Mouse (Mus musculus) MEL-GATA-1-ER (cell line): Measurements from ENCODE around the gene Mcur1.

Source experiments
- DNase-seq: peaks from one replicate; pipeline ENCODE4 v3.0.0-alpha.2; 2012; ENCODE audit warnings: low read depth; ENCODE audit errors: extremely low read depth

Mcur1 gene

DNA sequence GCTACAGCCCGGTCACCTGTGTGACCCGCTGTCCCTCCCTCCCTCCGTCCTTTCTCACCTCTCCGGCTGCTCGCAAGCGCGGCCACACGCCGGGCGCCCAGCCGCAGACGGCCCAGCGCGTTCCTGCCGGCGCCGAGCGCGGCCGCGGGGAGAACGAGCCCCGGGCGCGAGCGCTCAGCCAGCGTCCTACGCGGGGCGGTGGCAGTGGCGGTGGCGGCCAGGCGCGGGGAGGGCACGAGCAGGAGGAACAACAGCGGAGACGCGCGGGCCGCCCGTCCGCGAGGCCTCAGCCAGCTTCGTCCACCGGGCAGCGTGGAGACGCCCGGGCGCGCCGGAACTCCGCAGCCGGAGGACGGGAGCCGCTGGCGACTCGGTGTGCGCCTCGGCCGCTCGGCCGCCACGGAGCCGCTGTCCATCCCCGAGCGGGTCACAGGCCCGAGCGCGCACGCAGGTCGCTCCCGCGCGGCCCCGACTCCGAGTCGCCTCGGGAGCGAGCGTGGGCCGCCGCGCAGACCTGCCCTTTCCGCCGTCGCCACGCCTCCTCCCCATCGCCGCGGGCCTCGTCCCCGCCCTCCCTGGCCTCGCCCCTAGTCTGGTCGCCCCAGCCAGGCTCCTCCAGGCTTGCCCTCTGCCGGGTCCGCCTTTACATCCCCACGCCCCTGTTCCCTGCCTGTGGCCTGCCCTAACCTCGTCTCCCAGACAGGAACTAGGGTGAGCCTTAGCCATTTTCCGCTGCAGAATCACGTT lies at the start of gene Mcur1:
Gene Mcur1 (minus strand): TSS at position 481 of the 747 bp plus-strand sequence.
- peak; percentile 80 for DNase-seq

DNA sequence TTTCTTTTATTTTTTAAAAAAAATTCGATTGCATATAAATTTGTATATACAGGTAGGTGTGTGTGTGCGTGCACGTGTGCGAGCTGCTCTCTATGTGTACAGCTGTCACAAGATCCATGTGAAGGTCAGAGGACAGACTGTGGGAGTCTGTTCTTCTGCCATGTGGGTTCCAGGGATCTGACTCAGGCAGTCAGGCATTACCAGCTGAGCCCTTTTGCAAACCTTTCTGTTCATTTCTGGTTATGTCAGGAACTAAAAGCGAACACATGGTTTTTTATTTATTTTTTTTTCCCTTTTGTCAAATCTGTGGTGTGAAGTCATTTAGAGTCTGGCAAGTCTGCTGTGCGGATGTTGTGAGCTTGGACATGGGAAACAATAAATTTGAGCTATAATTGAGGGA lies 48.9 kb upstream of the Mcur1 start:
- DNase-seq = no peak

DNA sequence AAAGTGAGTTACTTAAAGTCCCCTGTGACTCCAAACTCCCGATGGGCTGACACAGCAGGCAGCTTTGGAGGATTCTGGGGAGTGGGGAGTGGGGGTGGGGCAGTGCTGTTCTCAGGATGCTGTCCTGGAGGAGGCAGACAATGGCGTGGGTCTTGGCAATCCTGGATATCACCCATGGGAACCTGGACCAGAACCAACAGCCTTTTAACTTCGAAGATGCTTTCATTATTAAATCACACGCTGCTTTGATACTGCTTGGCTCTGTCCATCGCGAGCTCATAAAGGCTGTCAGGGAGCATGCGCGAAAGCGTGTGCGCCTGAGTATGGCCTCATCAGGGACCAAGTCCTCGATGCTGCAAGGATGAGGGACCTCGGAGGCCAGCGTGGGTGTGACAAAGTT lies 43.1 kb upstream of the Mcur1 start:
- no peak for DNase-seq

DNA sequence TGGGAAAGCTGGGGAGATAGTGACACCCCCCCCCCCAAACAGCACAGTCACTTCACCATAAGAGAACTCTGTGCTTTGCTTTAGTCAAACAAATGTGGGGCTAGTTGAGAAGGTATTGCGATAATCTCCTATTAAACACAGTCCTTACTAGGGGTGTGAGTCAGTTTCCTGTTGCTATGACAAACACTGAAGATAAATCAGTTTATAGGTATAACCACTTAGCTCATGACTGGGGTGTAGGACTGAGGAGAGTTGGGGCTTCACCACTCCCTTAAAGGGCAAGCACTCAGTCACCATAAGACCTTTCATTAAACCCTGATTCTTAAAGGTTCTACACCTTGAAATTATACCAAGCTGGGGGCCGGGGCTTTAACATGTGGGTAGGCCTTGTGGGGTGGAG lies 42.4 kb upstream of the Mcur1 start:
- no peak for DNase-seq

DNA sequence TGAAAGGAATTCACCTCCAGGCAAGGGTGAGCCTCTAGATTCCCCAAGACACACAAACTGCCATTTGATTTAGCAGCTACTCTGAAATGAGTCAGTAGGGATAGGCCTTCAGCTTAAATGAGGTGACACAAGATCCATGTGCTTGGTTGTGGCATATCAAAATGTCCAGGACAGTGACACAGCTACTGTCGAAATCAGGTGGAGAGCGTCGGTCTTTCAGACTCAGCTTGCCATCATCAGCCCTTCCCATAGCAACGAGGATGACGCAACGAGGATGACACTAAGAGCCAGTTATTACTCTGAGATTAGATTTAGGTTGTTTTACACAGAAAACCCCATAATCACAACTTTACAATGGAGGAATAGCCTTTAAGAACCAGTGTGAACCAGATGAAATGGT lies 41.0 kb upstream of the Mcur1 start:
- DNase-seq = no peak

DNA sequence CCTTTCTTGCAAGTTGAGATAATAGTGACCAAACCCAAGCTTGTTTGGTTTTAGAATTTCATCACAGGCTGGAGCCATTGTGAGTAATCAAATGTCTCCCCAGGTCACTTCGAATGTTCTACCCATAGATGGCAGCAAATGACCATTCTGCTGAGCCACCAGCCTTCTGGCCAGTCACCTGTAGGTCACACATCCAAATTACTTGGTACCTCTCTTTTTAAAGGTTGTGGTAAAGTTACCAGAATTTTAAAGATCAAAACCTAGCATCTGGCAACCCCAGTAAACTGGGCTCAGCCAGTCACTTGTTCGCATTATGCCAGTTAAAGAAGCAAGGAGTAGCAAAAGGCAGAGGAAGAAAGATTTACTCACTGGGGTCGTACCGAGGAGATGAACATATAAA lies 35.9 kb upstream of the Mcur1 start:
- peak; percentile 3 for DNase-seq

DNA sequence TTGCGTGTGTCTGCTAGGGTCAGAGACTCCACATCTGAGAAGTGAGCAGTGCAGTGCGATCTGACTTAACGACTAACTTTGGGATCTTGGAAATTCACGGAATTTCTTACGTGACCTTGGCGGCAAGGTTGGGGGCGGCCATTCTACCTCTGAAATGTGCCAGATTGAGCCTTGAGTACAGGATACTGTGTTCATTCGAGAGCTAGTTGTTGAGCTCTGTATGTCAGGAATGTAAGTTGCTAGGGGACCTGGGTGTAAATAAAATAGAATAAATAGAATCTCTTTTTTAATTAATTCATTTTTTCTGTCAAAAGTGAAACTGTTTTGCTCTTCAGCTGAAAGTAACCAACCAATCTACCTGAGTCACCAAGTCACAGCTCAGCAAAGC lies 32.7 kb upstream of the Mcur1 start:
- DNase-seq = no peak

DNA sequence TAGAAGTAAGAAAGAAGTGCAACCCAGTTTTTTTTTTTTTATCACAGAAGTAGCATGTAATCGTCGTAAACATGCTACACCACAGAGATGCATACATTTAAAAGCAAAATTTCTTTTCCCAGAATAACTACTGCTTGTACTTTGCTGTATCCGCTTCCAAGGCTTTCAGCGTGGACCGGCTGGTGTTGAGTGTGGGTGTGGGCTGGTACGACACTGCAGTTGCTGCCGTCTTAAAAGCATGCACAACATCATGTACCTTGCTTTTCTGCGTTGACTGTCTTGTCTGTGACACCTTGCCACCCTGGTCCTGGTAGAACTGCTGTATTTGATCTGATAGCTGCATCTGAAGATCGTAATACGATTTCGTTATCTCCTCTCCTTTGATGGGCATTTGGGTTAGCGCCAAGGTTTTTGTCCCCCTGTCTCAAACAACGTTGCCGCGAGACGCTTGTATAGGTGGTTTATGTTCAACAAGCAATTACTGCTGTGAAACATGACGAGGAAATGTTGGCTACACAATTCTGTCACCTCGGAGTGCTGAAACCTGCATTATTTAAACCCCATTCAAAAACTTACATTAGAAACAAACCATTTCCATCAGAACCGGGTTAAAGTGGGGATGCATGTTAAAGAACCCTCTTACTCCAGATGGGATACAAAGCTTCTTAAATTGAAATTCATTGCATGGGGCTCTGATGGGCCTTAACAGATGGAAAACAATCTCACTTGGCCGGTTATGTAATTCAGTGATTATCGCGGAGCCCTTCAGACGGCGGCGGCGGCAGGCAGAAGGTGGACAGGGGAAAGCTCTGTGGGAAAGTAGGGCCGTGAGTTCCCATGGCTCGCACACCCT lies 32.1 kb upstream of the Mcur1 start:
- DNase-seq = no peak

DNA sequence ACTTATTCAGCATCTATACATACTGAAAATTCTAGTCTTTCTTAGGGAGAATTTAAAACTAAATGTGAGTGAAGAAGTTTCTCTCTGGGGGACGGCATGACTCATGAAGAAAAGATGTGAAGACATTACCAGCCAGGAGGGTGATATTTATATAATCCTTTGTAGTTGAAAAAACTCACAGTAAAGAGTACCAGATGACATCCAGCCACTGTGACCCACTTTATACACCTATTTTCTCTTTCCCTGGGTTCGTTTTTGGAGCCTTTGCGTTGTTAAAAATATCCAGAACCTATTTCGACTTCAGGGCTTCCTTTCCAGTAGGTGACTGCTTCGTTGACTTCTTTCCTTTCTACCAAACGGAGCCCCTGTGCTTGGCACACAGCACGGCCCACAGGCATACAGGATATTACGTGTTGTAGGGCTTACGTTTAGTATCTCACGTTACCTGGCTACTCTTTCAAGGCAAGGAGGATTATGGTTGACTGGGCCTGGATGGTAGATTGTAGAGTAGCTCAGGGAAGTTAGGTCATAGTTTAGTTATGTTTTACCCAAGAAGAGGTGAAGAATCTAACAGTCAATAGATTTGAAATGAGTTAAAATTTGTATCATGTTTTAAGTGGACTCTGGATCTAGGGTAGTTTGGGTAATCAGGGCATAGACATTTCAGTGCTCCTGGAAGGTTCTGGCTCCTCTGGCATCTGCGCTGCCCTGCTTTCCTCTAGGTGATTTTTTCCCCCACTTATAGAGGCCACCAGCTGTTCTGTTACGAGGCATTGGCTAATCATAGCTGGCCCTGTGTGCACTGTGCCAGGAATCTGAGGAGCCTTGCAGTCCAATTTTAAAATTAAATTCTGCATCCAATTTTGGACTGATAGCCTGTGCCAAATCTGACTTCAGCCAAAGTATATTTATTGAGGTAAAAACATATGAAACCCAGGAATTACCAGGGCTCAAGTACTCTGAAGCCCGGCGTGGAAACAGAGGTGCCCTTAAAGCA lies 28.2 kb upstream of the Mcur1 start:
- no peak for DNase-seq

DNA sequence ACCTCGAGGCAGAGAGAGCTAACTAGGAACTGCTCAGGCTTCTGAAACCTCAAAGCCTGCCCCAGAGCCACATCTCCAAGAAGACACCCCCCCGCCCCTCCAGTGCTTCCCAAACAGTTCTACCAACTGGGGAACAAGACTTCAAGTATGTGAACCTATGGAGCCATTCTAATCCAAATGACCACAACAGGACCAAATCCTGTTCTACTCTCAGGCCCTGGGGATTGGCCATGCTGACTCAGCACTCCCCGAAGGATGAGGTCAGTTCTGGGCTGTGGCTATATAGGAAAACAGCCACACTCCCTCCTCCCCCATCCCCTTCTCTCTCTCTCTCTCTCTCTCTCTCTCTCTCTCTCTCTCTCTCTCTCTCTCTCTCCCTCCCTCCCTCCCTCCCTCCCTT lies 27.0 kb upstream of the Mcur1 start:
- DNase-seq = no peak

DNA sequence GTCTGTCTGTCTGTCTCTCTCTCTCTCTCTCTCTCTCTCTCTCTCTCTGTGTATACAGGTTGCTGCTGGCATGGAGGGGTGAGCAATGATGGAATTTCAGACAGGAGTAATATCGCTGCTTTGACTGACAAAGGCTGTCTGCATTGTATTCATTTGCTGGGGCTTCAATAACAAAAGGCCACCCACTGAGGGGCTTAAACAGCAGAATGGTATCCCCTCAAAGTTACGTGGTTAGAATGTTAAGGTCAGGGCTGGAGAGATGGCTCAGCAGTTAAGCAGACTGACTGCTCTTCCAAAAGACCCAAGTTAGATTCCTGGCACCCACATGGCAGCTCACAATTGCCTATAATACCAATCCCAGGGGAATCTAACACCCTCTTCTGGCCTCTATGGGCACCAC lies 25.3 kb upstream of the Mcur1 start:
- no peak for DNase-seq

DNA sequence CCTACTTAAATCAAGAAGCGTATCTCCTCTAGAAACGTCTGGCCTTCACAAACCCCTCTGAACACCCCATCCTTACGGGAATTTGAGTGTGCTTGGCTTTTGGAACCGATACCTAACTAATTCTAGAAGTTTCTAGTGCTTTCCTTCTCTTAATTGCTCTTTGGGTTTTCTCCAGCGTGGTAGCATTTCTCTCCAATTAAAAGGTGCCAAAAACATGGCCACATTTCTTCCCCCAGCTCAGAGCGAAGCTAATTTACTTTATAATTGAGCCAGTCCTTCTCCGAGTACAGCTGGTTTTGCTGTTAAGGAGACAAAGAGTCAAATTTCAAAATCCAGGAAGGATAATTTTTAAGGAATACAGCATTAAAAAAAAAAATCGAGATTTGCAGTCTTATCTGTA lies 23.5 kb upstream of the Mcur1 start:
- no peak for DNase-seq

DNA sequence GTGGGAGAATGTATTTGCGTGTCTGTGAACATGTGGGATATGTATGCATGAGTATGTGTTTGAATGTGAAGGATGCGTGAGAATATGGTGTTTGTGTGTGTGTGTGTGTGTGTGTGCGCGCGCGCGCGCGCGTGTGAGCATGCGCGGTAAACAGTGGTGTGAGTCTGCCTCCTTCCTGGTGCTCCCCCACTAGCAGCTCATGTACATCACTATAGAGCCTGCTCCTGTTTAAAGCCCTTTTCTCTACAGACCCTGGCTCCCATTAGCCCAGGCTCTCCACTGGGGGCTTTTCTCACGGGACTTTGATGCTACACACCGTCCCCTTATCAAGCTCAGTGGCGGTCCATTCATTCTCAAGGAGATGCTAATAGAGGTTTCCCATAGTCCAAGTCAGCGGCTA lies 23.0 kb upstream of the Mcur1 start:
- DNase-seq = no peak

DNA sequence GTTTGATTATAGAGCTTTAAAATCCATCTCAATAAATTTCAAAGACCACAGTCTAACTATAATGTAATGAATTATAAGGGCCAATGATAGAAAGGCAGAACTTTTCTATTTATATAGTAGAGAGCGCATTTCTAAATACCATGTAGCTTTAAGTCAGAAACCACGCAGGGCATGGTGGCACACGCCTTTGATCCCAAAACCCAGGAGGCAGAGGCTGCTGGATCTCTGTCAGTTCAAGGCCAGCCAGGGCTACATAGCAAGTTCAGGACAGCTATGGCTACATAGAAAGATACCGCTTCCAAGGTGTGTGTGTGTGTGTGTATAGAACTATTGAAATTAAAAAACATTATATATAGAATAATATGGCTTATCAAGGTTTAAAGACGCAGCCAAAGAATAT lies 20.7 kb upstream of the Mcur1 start:
- DNase-seq = no peak

DNA sequence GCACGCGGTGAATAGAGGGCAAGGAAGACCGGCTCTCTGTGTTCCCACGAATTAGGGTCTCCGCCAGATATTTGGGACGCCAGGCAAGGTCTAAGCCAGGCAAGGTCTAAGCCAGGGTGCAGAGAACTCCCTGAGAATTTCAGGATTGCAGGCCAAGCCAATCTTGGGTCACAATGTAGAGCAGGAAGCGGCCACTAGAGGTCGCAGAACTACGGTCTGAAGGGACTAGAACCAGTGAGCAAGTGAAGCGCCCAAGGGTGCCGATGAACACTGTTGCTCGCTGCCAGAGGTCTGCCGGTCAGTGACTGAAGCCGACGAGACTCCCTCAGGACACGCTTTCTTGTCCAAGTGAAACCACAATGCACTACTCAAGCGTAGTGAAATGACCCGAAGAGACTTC lies 19.7 kb upstream of the Mcur1 start:
- peak; percentile 38 for DNase-seq

DNA sequence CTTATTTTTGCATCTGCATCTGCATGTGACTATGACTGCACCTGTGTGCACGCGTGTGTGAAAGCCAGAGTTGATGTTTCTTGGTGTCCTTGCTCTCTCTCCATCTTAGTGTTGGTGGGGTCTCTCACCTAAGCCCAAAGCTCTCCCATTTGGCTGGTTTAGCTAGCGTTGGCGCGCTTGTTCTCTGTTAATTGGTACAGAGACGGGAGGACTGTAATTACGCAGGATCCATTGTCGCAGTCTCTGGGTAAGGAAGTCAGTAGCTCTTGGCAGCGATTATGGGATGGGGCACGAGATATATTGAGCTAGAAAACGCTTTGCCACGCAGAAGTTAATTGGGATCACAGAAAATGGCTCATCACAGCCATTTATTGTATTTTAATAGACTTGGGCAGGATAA lies 17.8 kb upstream of the Mcur1 start:
- DNase-seq = no peak

DNA sequence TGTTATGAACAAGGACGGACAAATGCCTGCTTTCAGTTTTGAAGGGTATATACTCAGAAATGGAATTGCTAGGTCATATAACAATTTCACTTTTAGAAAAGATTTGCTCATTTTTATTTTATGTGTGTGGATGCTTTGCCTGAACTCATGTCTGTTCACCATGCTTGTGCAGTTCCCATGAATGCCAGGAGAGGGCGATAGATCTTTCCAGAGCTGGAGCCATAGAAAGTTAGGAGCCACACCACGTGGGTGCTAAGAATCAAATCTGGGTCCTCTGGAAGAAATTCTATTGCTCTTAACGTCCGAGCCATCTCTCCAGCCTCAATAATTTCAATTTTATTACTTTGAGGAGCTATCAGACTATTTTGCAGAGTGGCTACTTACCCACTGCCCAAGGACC lies 17.3 kb upstream of the Mcur1 start:
- DNase-seq = peak; percentile 21

DNA sequence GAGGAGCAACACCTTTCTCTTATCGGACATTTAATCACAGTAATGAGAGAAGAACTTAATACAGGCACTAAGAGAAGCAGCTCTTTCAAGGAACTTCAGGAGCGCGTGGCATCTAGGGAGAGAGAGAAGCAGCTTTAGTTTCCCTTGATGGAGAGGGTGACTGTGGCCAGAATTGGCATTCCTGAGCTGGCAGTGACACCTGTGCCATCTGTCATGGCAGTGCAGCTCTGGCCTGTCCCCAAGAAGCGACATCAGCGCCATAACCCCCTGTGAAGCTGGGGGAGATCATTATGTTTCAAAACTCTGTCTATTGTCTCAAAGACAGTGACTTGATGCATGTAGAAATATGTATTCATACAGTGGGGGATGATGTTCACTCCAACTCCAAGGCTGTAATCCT lies 15.4 kb upstream of the Mcur1 start:
- DNase-seq = no peak

DNA sequence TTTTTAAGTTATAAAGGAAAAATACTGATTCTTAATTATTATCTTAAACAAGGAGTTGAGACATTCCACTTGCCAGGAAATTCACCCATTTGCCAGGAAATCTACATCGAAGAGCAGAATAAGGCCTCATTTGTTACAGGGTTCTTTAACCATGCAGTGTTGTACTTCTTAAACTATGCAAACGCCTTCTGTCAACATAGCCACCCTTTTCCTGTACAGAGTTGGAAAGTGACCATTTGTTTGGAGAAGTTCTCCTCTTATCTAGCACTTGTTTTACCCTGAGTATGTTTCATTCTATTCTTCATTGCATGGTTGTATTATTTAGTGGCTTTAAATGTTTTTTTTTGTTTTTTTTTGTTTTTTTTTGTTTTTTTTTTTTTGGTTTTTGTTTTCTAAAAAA lies 14.0 kb upstream of the Mcur1 start:
- DNase-seq = no peak

DNA sequence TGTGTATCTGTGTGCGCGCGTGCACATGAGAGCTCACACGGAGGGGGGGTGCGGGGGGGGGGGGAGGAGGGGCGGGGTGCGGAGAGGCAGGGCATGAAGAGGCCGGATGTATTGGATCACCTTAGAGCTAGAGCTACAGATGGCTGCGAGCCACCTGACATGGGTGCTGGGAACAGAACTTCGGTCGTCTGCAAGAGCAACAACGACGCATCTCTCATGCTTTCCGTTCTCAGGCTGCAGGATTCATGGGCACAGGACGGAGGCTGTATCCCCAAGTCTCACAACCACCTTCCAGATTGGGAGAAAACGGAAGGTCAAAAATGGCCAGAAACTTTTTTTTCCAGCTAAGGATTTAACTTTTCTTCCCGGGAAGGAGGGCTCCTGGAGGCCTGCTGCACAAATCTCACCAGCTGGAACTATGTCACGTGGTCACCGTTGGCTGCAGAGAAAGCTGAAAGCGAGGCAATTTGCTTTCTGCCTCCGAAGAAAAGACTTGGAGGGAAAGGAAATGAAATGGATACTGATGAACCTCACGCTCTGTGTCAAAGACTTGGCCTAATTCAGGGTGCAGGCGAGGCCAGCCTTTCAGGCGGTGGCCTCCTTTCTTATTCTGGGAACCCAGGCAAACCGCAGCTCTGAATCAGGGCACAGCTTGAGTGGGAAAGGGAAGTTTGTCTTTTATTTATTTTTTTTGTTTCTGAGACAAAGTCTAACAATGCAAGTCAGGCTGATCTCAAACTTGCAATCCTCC lies 7.3 kb upstream of the Mcur1 start:
- no peak for DNase-seq

DNA sequence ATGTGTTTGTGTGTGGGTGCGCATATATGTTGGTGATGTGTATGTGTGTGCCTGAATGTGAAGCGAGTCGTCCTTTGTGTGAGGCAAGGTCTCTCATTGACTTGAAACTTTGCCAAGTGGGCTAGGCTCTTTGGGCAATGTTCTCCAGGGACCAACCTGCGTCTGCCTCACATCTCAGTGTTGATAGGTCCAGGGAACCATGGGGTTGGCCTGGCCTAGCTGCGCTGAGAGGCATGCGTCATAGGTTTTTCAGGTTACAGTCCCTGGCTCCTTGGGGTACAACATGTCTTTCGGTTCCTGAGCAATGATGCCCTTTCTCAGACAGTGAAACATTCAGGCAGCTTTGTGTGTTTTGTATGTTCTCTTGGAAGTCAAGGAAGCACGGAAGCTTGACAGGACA lies 6.2 kb upstream of the Mcur1 start:
- no peak for DNase-seq
